Mouse (Mus musculus) WW6 (cell line): ENCODE measurements around the gene Trpc4.

Experiments used
- DNase-seq: peaks from one replicate; pipeline ENCODE4 v3.0.0-alpha.2; 2013; ENCODE audit warnings: low read depth, low spot score

Gene Trpc4

DNA sequence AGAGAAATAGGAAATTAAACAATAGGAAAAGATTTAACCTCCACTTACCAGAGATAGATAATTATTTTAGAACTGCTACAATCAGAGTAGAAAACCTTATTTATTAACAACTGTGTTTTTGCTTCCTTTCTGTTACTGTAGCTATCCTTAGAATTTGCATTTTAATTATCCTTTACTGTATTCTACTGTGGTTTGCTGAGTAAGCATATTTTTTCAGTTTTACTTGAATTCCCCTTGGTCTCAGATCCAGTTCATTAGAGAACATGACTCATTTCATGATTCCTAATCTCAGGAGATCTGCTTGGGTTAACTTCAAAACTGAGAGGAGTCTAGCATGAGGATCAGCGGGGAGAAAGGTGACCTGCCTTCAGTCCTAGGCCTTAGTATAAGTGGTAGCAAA is 111.1 kb downstream of the Trpc4 start:
- no peak for DNase-seq

DNA sequence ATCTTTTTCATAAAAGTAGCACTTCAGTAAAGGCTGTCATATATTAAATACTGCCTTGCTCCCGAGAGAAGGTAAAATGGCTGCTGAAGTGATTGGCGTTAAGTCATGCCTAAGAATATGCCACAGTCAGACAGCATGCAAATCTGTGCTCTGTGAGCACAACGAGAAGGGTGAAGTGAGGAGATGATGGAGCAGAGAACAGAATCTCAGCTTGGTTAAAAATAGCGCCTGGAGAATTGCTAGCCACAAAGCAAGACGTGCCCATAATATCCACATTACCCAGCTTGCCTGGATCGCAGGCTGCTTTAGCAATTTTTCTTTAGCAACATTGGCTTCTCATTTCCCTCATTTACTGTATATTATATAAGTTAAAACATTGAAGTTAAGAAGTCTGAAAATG is 113.3 kb downstream of the Trpc4 start:
- no peak for DNase-seq

DNA sequence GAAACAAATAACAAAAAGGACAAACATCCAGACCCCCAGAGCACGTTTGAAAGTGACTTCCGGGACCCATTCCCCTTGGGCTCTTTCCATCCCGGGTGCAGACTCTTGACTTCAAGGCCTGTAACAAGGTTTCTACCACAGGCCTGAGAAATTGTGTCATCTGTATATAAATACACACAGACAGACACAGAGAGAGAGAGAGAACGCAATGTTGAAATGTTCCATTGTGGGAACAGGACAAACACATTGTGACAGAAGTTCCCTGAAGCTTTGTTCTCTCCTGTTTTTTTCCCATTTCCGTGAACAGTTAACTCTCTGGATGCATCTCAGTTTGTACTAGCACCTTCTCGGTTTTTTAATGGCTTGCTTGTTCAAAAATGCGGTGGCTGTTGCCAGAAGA is 118.8 kb downstream of the Trpc4 start:
- no peak for DNase-seq

DNA sequence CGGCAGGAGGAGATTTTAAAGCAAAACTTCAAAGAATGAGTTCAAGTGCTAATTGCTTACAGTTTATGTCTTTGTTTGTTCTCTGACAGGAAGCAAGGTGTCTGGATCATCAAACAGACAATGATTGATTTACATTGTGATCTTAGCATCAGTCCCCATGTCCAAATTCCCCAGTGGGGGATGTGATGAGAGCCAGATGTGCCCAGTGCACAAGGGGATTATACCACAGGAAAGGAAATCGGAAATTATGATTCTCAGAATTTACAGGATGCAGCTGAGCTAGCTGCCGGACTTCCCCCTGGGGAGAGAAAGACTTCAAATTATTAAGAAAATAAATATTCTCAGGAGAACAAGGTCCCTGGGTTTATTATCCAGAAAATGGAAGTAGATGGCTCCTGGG is 133.9 kb downstream of the Trpc4 start:
- DNase-seq, result no peak

DNA sequence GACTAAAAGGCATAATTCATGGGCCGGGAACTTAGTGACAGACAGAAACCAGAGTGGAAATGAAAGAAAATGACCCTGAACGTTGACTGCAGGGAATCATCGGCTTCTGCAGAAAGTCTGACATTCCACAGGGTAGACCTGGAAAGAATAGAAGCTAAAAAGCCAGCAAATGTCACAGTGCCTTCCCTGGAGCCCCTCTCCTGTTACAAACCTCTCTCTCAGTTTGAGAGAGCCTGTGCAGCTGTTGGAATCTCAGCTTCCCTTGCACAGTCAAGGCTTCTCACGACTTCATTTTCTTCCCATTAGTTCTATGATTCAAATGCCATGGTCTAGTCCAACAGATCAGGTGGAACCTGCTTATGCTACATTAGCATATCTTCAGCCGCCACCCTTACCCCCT is 154.8 kb downstream of the Trpc4 start:
- no peak for DNase-seq

DNA sequence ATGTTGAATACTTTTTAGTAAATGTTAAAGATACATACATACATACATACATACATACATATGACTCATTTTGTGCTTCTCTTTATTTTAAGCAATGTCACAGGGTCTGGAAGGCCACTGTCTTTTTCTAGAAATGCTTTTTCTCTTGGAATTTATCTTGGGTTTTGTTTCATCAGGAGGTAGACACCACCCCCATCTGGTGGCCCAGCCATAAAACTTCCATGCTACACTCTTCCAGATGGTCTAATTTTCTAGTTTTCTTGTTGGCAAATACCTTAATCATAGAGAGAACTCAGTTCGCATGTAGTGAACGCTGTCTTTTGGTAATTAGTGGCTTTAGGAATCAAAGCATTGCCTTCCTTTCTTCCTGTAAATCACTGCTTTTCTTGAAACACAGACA is 158.2 kb downstream of the Trpc4 start:
- no peak for DNase-seq

DNA sequence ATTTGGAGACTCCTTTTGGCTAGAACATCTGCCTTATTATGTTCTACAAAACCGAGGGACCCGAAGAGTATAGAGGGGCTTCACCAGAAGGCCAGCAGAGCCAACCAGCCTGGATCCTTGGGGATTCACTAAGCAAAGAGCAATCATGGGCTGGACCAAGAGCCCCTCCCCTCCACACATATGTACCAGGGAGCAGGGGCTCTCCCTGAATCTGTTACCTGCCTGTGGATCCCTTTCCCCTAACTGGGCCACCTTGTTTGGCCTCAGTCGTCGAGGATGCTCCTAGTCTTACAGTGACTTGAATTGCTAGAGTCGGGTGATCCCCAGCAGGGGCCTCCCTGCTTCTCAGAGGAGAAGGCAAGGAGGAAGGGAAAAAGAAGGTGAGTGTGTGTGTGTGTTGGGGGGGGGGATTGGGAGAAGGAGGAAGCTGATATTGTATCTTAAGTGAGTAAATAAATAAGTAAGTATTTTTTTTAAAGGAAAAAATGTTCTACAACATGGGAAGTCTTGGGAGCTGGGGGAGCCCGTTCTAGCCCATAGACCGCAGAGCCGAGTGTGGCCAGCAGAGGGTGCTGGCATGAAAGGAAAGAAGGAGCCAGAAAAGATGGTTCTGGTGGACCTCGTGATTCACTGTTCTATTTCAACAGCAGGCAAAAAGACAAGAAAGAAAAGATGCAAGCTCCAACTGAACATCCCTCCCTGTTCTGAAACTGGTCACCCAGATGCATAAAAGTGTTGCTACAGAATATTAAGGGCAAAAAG is 197.2 kb downstream of the Trpc4 start:
- DNase-seq, result no peak

DNA sequence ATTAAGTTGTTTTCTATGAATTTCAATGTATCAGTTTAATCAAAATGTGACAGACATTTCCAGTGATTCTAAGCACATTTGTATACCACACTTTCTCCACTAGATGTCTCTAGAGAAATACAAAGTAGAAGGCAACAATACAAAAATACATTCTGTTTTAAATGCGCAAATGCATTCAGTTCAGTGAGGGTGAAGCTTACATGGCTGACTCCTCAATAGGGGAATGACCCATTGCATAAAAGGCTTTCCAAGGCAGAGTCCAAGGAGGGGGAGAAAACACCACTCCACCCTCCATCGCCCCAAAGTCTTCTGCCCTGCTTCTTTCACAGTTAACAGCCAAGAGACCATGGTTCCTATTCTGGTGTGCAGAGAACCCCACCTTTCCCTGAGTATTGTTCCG is 201.7 kb downstream of the Trpc4 start:
- no peak for DNase-seq

DNA sequence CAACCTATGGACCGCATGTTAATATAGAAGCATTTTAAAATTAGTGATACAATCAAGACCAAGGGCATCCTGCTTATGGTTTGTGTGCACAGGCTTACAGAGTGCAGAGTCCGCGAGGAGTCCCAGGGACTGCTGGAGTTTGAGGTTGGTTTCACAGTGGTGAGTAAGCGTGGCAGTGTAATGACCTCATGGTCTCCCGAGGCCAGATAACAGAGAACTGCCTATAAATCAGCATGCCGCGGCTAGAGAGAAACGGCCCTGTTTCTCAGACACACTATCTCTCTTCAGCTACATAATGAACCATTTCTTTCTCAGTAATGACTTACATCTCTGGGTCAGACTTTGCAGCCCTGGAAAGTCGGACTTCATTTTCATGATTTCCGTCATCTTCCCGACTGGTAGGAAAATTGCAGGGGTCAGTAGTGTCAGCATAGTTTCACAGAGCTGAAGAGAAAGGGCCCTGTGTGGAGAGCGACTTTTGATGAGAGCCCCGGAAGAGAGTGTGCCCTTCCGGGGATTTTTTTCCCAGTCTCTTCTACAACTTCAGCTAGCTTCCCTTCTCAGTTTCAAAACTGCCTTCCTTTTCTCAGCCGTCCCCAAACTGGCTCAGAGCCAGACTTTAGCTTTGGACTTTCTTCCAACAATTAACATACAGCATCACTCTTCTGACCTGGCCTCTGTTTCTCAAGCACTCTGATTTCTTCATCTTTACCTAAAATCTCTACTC is 202.8 kb downstream of the Trpc4 start:
- DNase-seq, result no peak

DNA sequence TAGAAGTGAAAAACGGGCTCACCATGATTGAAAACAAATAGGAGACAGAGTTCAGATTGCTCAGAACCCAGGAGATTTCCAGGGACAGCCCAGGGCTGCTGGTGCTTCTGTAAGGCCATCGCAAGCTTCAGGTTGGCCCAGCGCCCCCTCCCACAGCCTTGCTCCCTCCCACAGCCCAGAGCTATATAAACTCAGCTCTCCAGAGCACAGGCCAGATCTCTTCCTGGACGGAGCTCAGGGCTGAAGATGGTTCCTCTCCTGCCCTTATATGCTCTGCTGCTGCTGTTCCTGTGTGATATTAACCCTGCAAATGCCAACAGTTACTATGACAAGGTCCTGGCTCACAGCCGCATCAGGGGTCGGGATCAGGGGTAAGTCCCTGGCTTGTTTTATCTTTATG is 205.1 kb downstream of the Trpc4 start, which contains the start of gene Postn:
Gene Postn, plus strand, starts transcription at position 213 of the 400 bp plus-strand sequence.
- no peak for DNase-seq

DNA sequence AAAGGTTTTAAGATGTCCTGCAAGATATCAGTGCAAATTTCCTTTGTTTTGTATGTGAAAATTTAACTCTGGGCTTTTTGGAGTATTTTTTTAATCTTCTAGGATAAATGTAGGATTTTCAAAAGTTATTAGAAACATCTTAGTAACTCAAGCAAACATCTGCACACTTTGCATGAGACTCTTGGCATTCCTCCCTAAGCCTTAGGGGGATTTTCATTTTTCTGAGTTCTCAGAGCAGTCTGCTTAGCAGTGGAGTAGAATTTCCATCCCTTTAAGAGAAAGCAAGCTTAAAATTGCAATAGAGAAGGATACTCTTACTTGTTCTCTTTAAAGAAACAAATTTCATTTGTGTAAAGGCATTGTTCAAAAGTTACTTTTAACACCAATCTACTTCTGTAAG is 205.8 kb downstream of the Trpc4 start:
- DNase-seq, result no peak
